Mouse (Mus musculus): Measurements from ENCODE around the gene Hk1. TPM values are rescaled to one million over a fixed set of nuclear protein-coding genes. Genes with fewer than 3 reads are reported as not detected.

Hk1 gene
- polyA plus RNA-seq, 1 experiment from 2014 or later: 44.7 TPM

DNA sequence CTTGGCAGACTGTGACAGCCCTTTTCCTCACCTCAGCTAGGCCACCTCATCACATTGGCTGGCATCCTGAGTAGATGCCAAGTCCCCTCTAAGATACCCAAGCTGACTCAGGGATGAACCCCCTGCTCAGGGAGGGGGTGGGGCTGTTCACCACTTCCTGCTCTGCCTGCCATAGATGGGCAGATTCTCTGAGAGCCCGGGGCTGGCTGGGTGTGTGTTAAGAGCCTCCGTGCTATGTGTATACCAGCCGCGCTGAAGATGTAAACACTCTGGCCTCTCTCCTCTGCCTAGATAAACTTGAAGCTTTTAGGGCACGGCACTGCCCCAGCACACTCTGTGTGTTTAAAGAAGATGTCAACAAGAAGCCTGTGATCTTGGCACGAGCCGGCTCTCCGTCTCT, 131.9 kb downstream of the Hk1 start:
- Histone ChIP-seq H3K36me3 (no peaks in the 10 kb centered on the region), H3K9me3 (no peaks in the 10 kb centered on the region), H3K4me1 (no peaks in the 10 kb centered on the region), H3K27ac (no peak overlapping the region), H3K4me2 (replicated peaks) (no peak overlapping the region), H3K9ac (no peak overlapping the region), H3K27me3 (no peaks in the 10 kb centered on the region), H3K4me3 (no peak overlapping the region)
- WGBS: 22% methylated on average over 8 of the region's 8 CpGs
- ATAC-seq (ENCODE audit: low FRiP score, low read depth): no peak

DNA sequence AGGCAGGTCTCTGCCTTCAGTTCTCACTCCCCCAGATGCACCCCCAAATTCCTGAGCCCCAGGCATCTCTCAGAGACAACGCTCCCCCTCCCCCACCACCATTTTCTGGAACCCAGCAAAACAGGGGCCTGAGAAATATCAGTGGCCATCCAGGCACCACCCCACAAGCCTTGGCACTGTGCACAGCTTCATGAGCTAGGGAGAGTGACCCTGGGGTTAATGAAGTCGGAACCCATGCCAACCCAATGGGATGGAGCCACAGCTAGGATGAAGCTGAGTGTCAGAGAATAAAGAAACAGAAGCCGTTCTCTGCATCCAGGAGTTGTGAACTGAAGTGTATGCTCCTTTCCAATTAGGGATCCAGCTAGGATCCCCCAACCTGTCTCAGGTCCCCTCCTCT, 132.6 kb downstream of the Hk1 start:
- no peaks in the 10 kb centered on the region for H3K4me1 ChIP-seq
- no peak overlapping the region for H3K27ac ChIP-seq
- H3K9me3 ChIP-seq: no peaks in the 10 kb centered on the region
- H3K9ac ChIP-seq: no peak overlapping the region
- H3K27me3 ChIP-seq: no peaks in the 10 kb centered on the region
- no peaks in the 10 kb centered on the region for H3K36me3 ChIP-seq
- H3K4me3 ChIP-seq: no peak overlapping the region
- 72% methylated on average over 3 of the region's 3 CpGs for whole genome bisulfite sequencing
- ATAC-seq (ENCODE audit: low FRiP score, low read depth): no peak
- H3K4me2 ChIP-seq (replicated peaks): no peak overlapping the region

DNA sequence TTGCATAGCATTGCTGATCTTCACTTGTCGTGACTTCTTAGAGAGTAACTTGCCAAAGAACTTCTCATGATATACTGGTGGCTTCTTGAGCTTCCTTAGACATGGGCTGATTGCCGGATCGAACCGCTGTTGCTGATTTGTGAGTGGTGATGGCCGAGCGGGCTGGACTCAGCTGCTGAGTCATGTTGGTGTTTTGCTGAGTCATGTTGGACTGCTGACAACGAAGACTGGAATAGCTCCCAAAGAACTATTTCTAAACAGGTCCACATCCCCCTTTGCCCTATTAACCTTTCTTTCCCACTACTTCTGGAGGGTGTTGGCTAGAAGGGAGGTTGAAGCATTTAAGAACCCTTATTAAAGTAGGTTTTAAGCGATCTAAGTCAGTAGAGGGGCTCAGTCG, 135.6 kb downstream of the Hk1 start:
- Histone ChIP-seq H3K4me2 (replicated peaks) (no peak overlapping the region), H3K36me3 (no peaks in the 10 kb centered on the region), H3K4me3 (no peak overlapping the region), H3K27me3 (no peaks in the 10 kb centered on the region), H3K9me3 (no peaks in the 10 kb centered on the region), H3K9ac (no peak overlapping the region), H3K27ac (no peak overlapping the region), H3K4me1 (no peaks in the 10 kb centered on the region)
- no peak for ATAC-seq (ENCODE audit: low FRiP score, low read depth)
- 89% methylated on average over 9 of the region's 9 CpGs for WGBS

DNA sequence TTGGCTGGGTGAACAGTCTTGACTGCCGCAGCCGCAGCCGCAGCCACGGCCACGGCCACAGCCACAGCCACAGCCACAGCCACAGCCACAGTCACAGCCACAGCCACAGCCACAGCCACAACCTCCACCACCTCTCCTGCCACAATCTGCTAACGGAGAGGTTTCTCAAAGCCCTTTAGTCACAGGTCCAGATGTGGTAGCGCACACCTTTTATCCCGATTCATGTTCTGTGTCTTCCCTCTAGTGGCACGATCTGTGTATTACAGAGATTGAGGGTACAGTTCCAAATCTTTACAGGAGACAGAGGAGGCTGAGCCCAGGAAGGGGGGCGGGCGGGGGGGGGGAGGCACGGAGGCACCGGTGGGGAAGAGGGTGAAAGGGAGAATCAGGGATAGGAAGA, 136.8 kb downstream of the Hk1 start:
- Histone ChIP-seq H3K4me3 (no peak overlapping the region), H3K27ac (no peak overlapping the region), H3K9ac (no peak overlapping the region), H3K4me2 (replicated peaks) (no peak overlapping the region), H3K27me3 (no peaks in the 10 kb centered on the region), H3K4me1 (no peaks in the 10 kb centered on the region), H3K9me3 (no peaks in the 10 kb centered on the region), H3K36me3 (no peaks in the 10 kb centered on the region)
- 46% methylated on average over 13 of the region's 13 CpGs for WGBS
- no peak for ATAC-seq (ENCODE audit: low FRiP score, low read depth)

DNA sequence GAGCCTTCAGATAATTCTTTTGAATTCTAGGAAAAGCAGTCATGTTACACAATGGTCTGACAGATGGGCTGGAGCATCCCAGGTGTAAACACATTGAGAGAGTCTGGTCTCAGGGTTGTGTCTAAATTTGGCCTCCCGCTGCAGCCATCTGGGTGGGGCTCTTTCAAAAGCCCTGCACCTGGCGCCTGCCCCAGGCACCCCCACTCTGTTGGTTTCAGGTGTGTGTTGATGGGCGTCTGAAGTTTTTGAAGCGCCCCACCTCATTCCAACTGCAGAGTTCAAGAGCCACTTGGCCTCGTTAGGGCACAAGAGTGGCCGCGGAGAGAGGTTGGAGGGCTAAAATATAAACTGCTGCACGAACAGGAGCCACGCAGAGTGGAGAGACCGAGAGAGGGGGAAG, 137.3 kb downstream of the Hk1 start:
- Histone ChIP-seq H3K4me1 (no peaks in the 10 kb centered on the region), H3K4me2 (replicated peaks) (no peak overlapping the region), H3K9me3 (no peaks in the 10 kb centered on the region), H3K9ac (no peak overlapping the region), H3K27me3 (no peaks in the 10 kb centered on the region), H3K4me3 (no peak overlapping the region), H3K36me3 (no peaks in the 10 kb centered on the region), H3K27ac (no peak overlapping the region)
- ATAC-seq (ENCODE audit: low FRiP score, low read depth): no peak
- WGBS: 71% methylated on average over 10 of the region's 10 CpGs

DNA sequence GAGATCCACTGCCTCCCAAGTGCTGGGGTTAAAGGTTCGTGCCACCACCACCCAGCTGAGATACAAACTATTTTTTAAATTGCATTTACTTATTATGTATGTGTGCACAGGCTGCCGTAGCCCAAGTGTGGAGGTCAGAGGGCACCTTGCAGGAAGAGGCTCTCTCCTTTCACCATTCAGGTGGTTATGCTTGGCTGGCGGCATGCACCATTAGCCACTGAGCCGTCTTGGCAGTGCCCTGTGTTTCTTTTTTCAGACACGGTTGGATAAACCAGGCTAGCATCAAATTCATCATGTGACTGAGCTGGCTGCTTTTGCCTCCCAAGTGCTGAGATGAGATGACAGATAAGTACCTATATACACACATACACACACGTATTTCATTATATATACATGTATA, 140.4 kb downstream of the Hk1 start:
- no peak overlapping the region for H3K9ac ChIP-seq
- no peaks in the 10 kb centered on the region for H3K27me3 ChIP-seq
- H3K4me1 ChIP-seq: no peaks in the 10 kb centered on the region
- no peak overlapping the region for H3K27ac ChIP-seq
- no peaks in the 10 kb centered on the region for H3K36me3 ChIP-seq
- no peaks in the 10 kb centered on the region for H3K9me3 ChIP-seq
- no peak overlapping the region for H3K4me2 ChIP-seq (replicated peaks)
- no peak for ATAC-seq (ENCODE audit: low FRiP score, low read depth)
- 68% methylated on average over 6 of the region's 6 CpGs for WGBS
- H3K4me3 ChIP-seq: no peak overlapping the region

DNA sequence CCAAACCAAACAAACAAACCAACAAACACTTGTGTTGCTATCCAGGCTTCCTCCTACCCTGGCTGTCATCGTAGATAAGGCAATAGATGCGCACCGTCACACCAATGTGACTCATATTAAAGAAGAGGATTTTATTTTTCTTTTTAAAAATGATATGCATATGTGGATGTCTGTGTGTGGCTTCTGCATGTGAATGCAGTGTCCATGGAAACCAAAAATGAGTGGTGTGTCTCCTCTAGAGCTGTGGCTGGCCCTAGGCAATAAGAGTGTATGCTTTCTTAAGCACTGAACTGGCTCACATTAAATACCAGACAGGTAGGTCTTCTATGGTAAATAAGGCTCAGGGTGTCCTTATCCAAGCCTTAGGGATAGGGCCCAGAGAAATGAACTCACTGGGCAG, 141.0 kb downstream of the Hk1 start:
- 92% methylated on average over 3 of the region's 3 CpGs for WGBS
- no peaks in the 10 kb centered on the region for H3K36me3 ChIP-seq
- H3K4me2 ChIP-seq (replicated peaks): no peak overlapping the region
- H3K27ac ChIP-seq: no peak overlapping the region
- ATAC-seq (ENCODE audit: low FRiP score, low read depth): no peak
- H3K4me3 ChIP-seq: no peak overlapping the region
- H3K9ac ChIP-seq: no peak overlapping the region
- no peaks in the 10 kb centered on the region for H3K9me3 ChIP-seq
- no peaks in the 10 kb centered on the region for H3K4me1 ChIP-seq
- H3K27me3 ChIP-seq: no peaks in the 10 kb centered on the region

DNA sequence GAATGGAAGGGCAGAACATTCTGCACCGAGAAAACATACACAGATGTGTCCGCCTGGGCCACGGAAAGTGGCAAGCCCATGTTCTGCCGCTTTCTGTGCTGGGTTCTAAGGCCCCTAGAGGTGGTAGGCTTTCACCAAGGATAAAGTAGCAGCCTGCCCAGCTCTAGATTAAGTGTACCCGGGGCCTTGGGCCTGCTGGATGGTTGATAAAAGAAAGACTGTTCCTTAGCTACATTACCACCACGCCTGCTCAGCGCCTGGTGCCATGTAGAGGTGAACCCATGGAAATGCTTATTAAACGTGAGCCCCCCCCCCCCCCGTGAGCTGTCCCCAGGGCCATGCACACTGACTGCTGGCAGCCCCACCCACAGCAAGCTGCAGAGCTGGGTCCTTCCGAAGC, 142.5 kb downstream of the Hk1 start:
- Histone ChIP-seq H3K9ac (no peak overlapping the region), H3K36me3 (no peaks in the 10 kb centered on the region), H3K9me3 (no peaks in the 10 kb centered on the region), H3K4me1 (no peaks in the 10 kb centered on the region), H3K4me2 (replicated peaks) (no peak overlapping the region), H3K27ac (no peak overlapping the region), H3K4me3 (no peak overlapping the region), H3K27me3 (no peaks in the 10 kb centered on the region)
- WGBS: 79% methylated on average over 10 of the region's 10 CpGs
- no peak for ATAC-seq (ENCODE audit: low FRiP score, low read depth)

DNA sequence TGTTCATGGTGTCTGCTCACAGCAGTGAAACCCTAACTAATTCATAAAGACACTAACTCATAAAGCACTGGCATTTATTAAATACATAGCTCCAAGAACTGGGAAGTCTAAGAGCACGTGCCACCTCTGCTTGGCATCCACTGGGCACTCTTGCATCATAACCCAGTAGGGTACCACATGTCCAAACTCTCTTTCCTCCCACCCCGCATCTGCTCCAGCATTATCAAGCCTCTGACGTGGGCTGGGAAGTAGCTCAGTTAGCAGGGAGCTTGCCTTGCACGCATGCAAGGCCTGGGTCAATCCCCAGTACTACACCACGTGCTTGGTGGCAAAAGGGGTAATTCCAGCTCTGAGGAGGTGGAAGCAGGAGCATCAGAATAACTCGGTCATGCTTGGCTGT, 143.5 kb downstream of the Hk1 start:
- 88% methylated on average over 6 of the region's 6 CpGs for WGBS
- no peaks in the 10 kb centered on the region for H3K9me3 ChIP-seq
- H3K9ac ChIP-seq: no peak overlapping the region
- no peaks in the 10 kb centered on the region for H3K27me3 ChIP-seq
- no peak for ATAC-seq (ENCODE audit: low FRiP score, low read depth)
- H3K4me1 ChIP-seq: no peaks in the 10 kb centered on the region; the same call in 1 of the 2 replicates
- H3K4me3 ChIP-seq: no peak overlapping the region
- no peak overlapping the region for H3K27ac ChIP-seq
- H3K36me3 ChIP-seq: no peaks in the 10 kb centered on the region
- H3K4me2 ChIP-seq (replicated peaks): no peak overlapping the region

DNA sequence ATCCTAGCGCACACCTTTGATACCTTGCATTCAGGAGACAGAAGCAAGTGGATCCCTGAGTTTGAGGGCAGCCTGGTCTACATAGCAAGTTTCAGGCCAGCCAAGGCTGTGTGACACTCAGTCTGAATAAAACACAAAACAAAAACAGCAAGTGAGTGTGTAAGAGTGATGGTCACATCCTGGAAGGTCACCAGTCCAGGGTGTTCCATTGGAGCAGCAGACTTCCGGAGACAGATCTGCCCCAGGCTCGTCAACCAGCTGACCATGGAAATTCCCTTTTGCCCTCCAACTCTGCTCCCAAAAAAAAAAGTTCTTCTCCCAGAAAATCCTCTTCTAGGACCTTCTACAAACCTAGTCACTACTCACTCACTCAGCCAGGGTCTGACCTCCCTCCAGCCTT, 147.9 kb downstream of the Hk1 start:
- no peak overlapping the region for H3K4me3 ChIP-seq
- H3K27me3 ChIP-seq: no peaks in the 10 kb centered on the region
- H3K9ac ChIP-seq: no peak overlapping the region
- H3K4me1 ChIP-seq: peaks cover 6% of the 10 kb centered on the region
- no peak for ATAC-seq (ENCODE audit: low FRiP score, low read depth)
- no peak overlapping the region for H3K27ac ChIP-seq
- 71% methylated on average over 3 of the region's 3 CpGs for WGBS
- H3K36me3 ChIP-seq: no peaks in the 10 kb centered on the region
- no peaks in the 10 kb centered on the region for H3K9me3 ChIP-seq
- peak overlapping the region; percentile 93 for H3K4me2 ChIP-seq (replicated peaks)

DNA sequence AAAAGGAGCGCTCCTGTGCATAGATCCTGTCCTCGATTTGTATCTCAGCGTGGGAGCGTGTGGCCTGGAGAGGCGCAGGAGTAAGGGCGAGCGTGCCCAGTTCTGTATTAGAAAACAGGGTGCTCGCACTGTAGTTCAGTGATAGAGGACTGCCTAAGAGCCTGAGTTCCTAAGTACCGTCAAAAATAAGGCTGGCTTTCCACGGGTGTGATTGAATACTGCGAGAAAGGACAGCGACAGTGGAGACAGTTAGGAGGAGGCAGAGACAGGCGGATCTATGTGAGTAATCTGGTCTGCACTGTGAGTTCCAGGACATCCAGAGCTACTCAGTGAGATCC, 148.3 kb downstream of the Hk1 start:
- Histone ChIP-seq H3K4me1 (peaks cover 6% of the 10 kb centered on the region), H3K36me3 (no peaks in the 10 kb centered on the region), H3K9ac (no peak overlapping the region), H3K9me3 (no peaks in the 10 kb centered on the region), H3K27ac (no peak overlapping the region), H3K27me3 (no peaks in the 10 kb centered on the region), H3K4me3 (peak overlapping the region; percentile 62), H3K4me2 (replicated peaks) (peak overlapping the region; percentile 93)
- peak; percentile 45; the same call in 1 of the 2 replicates for ATAC-seq (ENCODE audit: low FRiP score, low read depth)
- 4% methylated on average over 13 of the region's 13 CpGs for WGBS

DNA sequence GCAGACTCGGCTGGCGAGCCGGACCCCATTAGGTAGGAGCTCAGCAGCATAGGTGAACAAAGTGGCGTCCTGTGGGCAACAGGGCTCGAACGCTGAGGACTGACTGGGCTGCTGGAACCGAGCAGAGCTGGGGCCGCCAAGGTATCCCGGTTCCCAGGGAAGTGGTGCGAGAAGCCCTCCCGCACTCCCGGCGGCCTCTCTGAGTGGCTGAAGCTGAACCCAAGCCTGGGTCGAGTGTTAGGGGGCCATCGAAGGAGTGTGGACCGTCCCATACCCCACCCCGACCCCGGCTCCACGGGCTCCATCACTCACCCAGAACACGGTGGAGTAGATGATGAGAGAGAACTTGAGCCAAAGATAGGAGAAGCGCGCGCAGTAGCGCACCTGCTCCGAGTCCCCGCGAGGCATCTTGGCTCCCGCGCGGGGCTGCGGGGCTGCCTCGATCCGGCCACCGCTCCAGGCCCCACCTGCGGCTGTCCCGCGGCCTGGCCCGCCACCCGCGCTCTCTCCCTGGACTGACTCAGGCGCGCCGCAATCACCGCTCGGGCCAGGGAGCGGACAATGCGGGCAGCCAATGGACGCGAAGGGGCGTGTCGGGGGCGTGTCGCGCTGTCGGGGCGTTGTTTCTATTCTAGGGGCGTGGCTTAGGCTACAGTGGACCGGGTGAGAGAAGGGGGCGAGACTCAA, 148.9 kb downstream of the Hk1 start, which contains the start of gene Tspan15:
Gene Tspan15 (minus strand): TSS at position 544 of the 687 bp plus-strand sequence.
- H3K4me3 ChIP-seq: peak within 1 kb of the TSS; percentile 62
- peak; percentile 97 for ATAC-seq (ENCODE audit: low FRiP score, low read depth)
- no peak within 1 kb of the TSS for H3K27ac ChIP-seq
- no peaks in the 10 kb centered on the region for H3K9me3 ChIP-seq
- H3K9ac ChIP-seq: peak within 1 kb of the TSS; percentile 70
- H3K4me1 ChIP-seq: peaks cover 6% of the 10 kb centered on the region
- no peaks in the 10 kb centered on the region for H3K36me3 ChIP-seq
- peak within 1 kb of the TSS; percentile 93 for H3K4me2 ChIP-seq (replicated peaks)
- WGBS: under 1% methylated on average over 55 of the region's 59 CpGs
- H3K27me3 ChIP-seq: no peaks in the 10 kb centered on the region

DNA sequence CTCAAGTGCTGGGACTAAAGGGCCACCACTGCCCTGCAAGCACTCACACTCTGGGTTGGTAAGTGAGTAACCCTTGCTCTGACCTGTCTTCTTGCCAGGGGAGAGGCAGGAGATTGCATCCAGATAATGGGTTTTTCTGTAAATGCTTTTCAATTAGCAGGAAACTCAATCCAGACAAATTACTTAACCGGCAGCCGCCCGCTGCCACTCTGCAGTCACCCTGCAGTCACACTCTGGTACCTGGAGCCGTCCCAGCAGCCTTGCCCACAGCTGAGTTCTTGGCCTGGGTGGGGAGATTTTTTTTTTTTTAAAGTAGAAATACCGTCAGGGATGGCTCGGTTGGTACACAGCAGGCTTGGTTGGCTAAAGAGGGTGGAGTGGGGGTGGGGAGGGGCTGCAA, 151.6 kb downstream of the Hk1 start:
- Histone ChIP-seq H3K27me3 (no peaks in the 10 kb centered on the region), H3K9me3 (no peaks in the 10 kb centered on the region), H3K27ac (no peak overlapping the region), H3K9ac (no peak overlapping the region), H3K36me3 (no peaks in the 10 kb centered on the region), H3K4me3 (no peak overlapping the region), H3K4me2 (replicated peaks) (no peak overlapping the region), H3K4me1 (peaks cover 6% of the 10 kb centered on the region)
- ATAC-seq (ENCODE audit: low FRiP score, low read depth): no peak
- 57% methylated on average over 6 of the region's 6 CpGs for WGBS
